Mouse (Mus musculus): ENCODE data around the gene Stx19. TPM values are rescaled to one million over a fixed set of nuclear protein-coding genes. Genes with fewer than 3 reads are reported as not detected.

The Stx19 gene
- total RNA-seq (2021): not detected

GRCm38 (mm10) chr16:62814491-62814890, at the start of gene Stx19:
TSS of gene Stx19 (plus strand) at chr16:62814676.
- intact Hi-C loops (cut with DNase I): no loop called here
- DNase-seq (ENCODE audit: extremely low spot score in 1 of 2, low spot score in 2 of 2): no peak

- DNase-seq (ENCODE audit: extremely low spot score in 1 of 2, low spot score in 2 of 2): no peak
- intact Hi-C loops (cut with DNase I): no loop called here
Observed at GRCm38 (mm10) chr16:62773462-62773861, 41.0 kb upstream of the Stx19 start.

- no peak for DNase-seq (ENCODE audit: extremely low spot score in 1 of 2, low spot score in 2 of 2)
- intact Hi-C loops (cut with DNase I): no loop called here
Observed at GRCm38 (mm10) chr16:62776034-62776433, 38.4 kb upstream of the Stx19 start.

GRCm38 (mm10) chr16:62778282-62778681, 36.2 kb upstream of the Stx19 start:
- intact Hi-C loops (cut with DNase I): no loop called here
- no peak for DNase-seq (ENCODE audit: extremely low spot score in 1 of 2, low spot score in 2 of 2)

GRCm38 (mm10) chr16:62782229-62782628, 32.2 kb upstream of the Stx19 start:
- DNase-seq (ENCODE audit: extremely low spot score in 1 of 2, low spot score in 2 of 2): no peak
- intact Hi-C loops (cut with DNase I): no loop called here

GRCm38 (mm10) chr16:62786621-62787331, 27.7 kb upstream of the Stx19 start, which contains the start of gene Nsun3:
TSS of gene Nsun3 (minus strand) at chr16:62786818.
- DNase-seq (ENCODE audit: extremely low spot score in 1 of 2, low spot score in 2 of 2): peak; percentile 95 to 97
- intact Hi-C loops (cut with DNase I): no loop called here

GRCm38 (mm10) chr16:62796608-62797007, 17.9 kb upstream of the Stx19 start:
- intact Hi-C loops (cut with DNase I): no loop called here
- DNase-seq (ENCODE audit: extremely low spot score in 1 of 2, low spot score in 2 of 2): no peak

GRCm38 (mm10) chr16:62798808-62799207, 15.7 kb upstream of the Stx19 start:
- intact Hi-C loops (cut with DNase I): no loop called here

GRCm38 (mm10) chr16:62799426-62799825, 15.1 kb upstream of the Stx19 start:
- DNase-seq (ENCODE audit: extremely low spot score in 1 of 2, low spot score in 2 of 2): no peak
- intact Hi-C loops (cut with DNase I): no loop called here

More at GRCm38 (mm10) chr16:62798808-62799207, 15.7 kb upstream of the Stx19 start:
- DNase-seq (ENCODE audit: extremely low spot score in 1 of 2, low spot score in 2 of 2): no peak

GRCm38 (mm10) chr16:62799839-62800238, 14.6 kb upstream of the Stx19 start:
- DNase-seq (ENCODE audit: extremely low spot score in 1 of 2, low spot score in 2 of 2): no peak
- intact Hi-C loops (cut with DNase I): no loop called here

- no peak for DNase-seq (ENCODE audit: extremely low spot score in 1 of 2, low spot score in 2 of 2)
- intact Hi-C loops (cut with DNase I): no loop called here
Observed at GRCm38 (mm10) chr16:62804621-62805020, 9.9 kb upstream of the Stx19 start.

GRCm38 (mm10) chr16:62807249-62807979, 7.1 kb upstream of the Stx19 start:
- intact Hi-C loops (cut with DNase I): no loop called here
- no peak for DNase-seq (ENCODE audit: extremely low spot score in 1 of 2, low spot score in 2 of 2)

GRCm38 (mm10) chr16:62810855-62811254, 3.6 kb upstream of the Stx19 start:
- intact Hi-C loops (cut with DNase I): no loop called here
- DNase-seq (ENCODE audit: extremely low spot score in 1 of 2, low spot score in 2 of 2): no peak

- DNase-seq (ENCODE audit: extremely low spot score in 1 of 2, low spot score in 2 of 2): no peak
- intact Hi-C loops (cut with DNase I): no loop called here
Observed at GRCm38 (mm10) chr16:62813790-62814189, 686 bp upstream of the Stx19 start.

- intact Hi-C loops (cut with DNase I): no loop called here
- DNase-seq (ENCODE audit: extremely low spot score in 1 of 2, low spot score in 2 of 2): no peak
Observed at GRCm38 (mm10) chr16:62822472-62822871, 8.0 kb downstream of the Stx19 start.

GRCm38 (mm10) chr16:62826156-62827001, 11.9 kb downstream of the Stx19 start:
- intact Hi-C loops (cut with DNase I): no loop called here
- no peak for DNase-seq (ENCODE audit: extremely low spot score in 1 of 2, low spot score in 2 of 2)

GRCm38 (mm10) chr16:62832027-62832426, 17.6 kb downstream of the Stx19 start:
- intact Hi-C loops (cut with DNase I): no loop called here
- no peak for DNase-seq (ENCODE audit: extremely low spot score in 1 of 2, low spot score in 2 of 2)

- intact Hi-C loops (cut with DNase I): no loop called here
- DNase-seq (ENCODE audit: extremely low spot score in 1 of 2, low spot score in 2 of 2): peak in 1 of 2 experiments; percentile 55
Observed at GRCm38 (mm10) chr16:62832481-62832880, 18.0 kb downstream of the Stx19 start.

- DNase-seq (ENCODE audit: extremely low spot score in 1 of 2, low spot score in 2 of 2): no peak
- intact Hi-C loops (cut with DNase I): no loop called here
Observed at GRCm38 (mm10) chr16:62834016-62834735, 19.7 kb downstream of the Stx19 start.

All from left cerebral cortex, postnatal 10 days (tissue).